Mouse (Mus musculus): ENCODE measurements at regions not wholly inside any gene's neighbourhood (a gene's known extent, or its start where the extent isn't known, plus 50 kb on each side); places are given as distances from the start of the nearest gene placed in this dataset.

GRCm38 (mm10) chr1:41810318-41810964 lies 885.1 kb upstream of the Pou3f3 start:
- Histone ChIP-seq H3K4me2 (peak overlapping the region; percentile 39), H3K36me3 (no peaks in the 10 kb centered on the region), H3K9ac (no peak overlapping the region), H3K9me3 (no peaks in the 10 kb centered on the region), H3K27me3 (peaks cover 3% of the 10 kb centered on the region; the same call in 1 of the 2 replicates), H3K4me3 (peak overlapping the region; percentile 27), H3K27ac (no peak overlapping the region), H3K4me1 (0 out of 2 replicates have a peak, but pooled peaks cover 8% of the 10 kb centered on the region)
- ATAC-seq (ENCODE audit: insufficient number of reproducible peaks, low FRiP score, low TSS enrichment, low read depth) = no peak
- 8% methylated on average over 9 of the region's 9 CpGs for WGBS

GRCm38 (mm10) chr1:41811130-41811529 lies 884.4 kb upstream of the Pou3f3 start:
- WGBS = 53% methylated on average over 3 of the region's 3 CpGs
- Histone ChIP-seq H3K4me2 (no peak overlapping the region), H3K4me1 (0 out of 2 replicates have a peak, but pooled peaks cover 8% of the 10 kb centered on the region), H3K27me3 (peaks cover 3% of the 10 kb centered on the region; the same call in 1 of the 2 replicates), H3K4me3 (no peak overlapping the region), H3K27ac (no peak overlapping the region), H3K9me3 (no peaks in the 10 kb centered on the region), H3K9ac (no peak overlapping the region), H3K36me3 (no peaks in the 10 kb centered on the region)
- ATAC-seq (ENCODE audit: insufficient number of reproducible peaks, low FRiP score, low TSS enrichment, low read depth) = no peak

- no peak overlapping the region for H3K4me2 ChIP-seq
- H3K4me1 ChIP-seq = 0 out of 2 replicates have a peak, but pooled peaks cover 8% of the 10 kb centered on the region
- no peaks in the 10 kb centered on the region for H3K9me3 ChIP-seq
- H3K27ac ChIP-seq = no peak overlapping the region
- ATAC-seq (ENCODE audit: insufficient number of reproducible peaks, low FRiP score, low TSS enrichment, low read depth) = no peak
- H3K4me3 ChIP-seq = no peak overlapping the region
- no peak overlapping the region for H3K9ac ChIP-seq
- H3K27me3 ChIP-seq = peaks cover 3% of the 10 kb centered on the region; the same call in 1 of the 2 replicates
- 45% methylated on average over 7 of the region's 7 CpGs for WGBS
- no peaks in the 10 kb centered on the region for H3K36me3 ChIP-seq
Observed at GRCm38 (mm10) chr1:41812071-41812470, 883.5 kb upstream of the Pou3f3 start.

GRCm38 (mm10) chr1:41814032-41815005 lies 881.2 kb upstream of the Pou3f3 start:
- Histone ChIP-seq H3K27me3 (no peaks in the 10 kb centered on the region; the same call in 1 of the 2 replicates), H3K36me3 (no peaks in the 10 kb centered on the region), H3K9ac (no peak overlapping the region), H3K9me3 (no peaks in the 10 kb centered on the region), H3K27ac (no peak overlapping the region), H3K4me1 (0 out of 2 replicates have a peak, but pooled peaks cover 8% of the 10 kb centered on the region), H3K4me3 (no peak overlapping the region), H3K4me2 (no peak overlapping the region)
- ATAC-seq (ENCODE audit: insufficient number of reproducible peaks, low FRiP score, low TSS enrichment, low read depth) = no peak
- WGBS = 72% methylated on average over 10 of the region's 10 CpGs

- Histone ChIP-seq H3K27ac (no peak overlapping the region), H3K27me3 (no peaks in the 10 kb centered on the region; the same call in 1 of the 2 replicates), H3K9me3 (no peaks in the 10 kb centered on the region), H3K36me3 (no peaks in the 10 kb centered on the region), H3K4me2 (no peak overlapping the region), H3K9ac (no peak overlapping the region), H3K4me3 (no peak overlapping the region), H3K4me1 (0 out of 2 replicates have a peak, but pooled peaks cover 8% of the 10 kb centered on the region)
- ATAC-seq (ENCODE audit: insufficient number of reproducible peaks, low FRiP score, low TSS enrichment, low read depth) = no peak
- 75% methylated on average over 4 of the region's 4 CpGs for WGBS
Observed at GRCm38 (mm10) chr1:41815021-41815420, 880.5 kb upstream of the Pou3f3 start.

- Histone ChIP-seq H3K27me3 (no peaks in the 10 kb centered on the region), H3K4me1 (no peaks in the 10 kb centered on the region), H3K9me3 (no peaks in the 10 kb centered on the region), H3K4me3 (no peak overlapping the region), H3K4me2 (no peak overlapping the region), H3K9ac (no peak overlapping the region), H3K36me3 (no peaks in the 10 kb centered on the region), H3K27ac (no peak overlapping the region)
- 75% methylated on average over 5 of the region's 5 CpGs for WGBS
- ATAC-seq (ENCODE audit: insufficient number of reproducible peaks, low FRiP score, low TSS enrichment, low read depth) = no peak
Observed at GRCm38 (mm10) chr1:41822742-41823141, 872.8 kb upstream of the Pou3f3 start.

GRCm38 (mm10) chr1:41825223-41825622 lies 870.3 kb upstream of the Pou3f3 start:
- H3K27me3 ChIP-seq = no peaks in the 10 kb centered on the region
- ATAC-seq (ENCODE audit: insufficient number of reproducible peaks, low FRiP score, low TSS enrichment, low read depth) = no peak
- no peaks in the 10 kb centered on the region for H3K4me1 ChIP-seq
- WGBS = 85% methylated on average over 4 of the region's 4 CpGs
- no peak overlapping the region for H3K4me2 ChIP-seq
- H3K4me3 ChIP-seq = no peak overlapping the region
- H3K9me3 ChIP-seq = no peaks in the 10 kb centered on the region
- no peak overlapping the region for H3K27ac ChIP-seq
- H3K36me3 ChIP-seq = no peaks in the 10 kb centered on the region
- no peak overlapping the region for H3K9ac ChIP-seq

- Histone ChIP-seq H3K4me1 (no peaks in the 10 kb centered on the region), H3K9ac (no peak overlapping the region), H3K27me3 (no peaks in the 10 kb centered on the region), H3K9me3 (no peaks in the 10 kb centered on the region), H3K4me2 (no peak overlapping the region), H3K27ac (no peak overlapping the region), H3K36me3 (no peaks in the 10 kb centered on the region), H3K4me3 (no peak overlapping the region)
- WGBS = 61% methylated on average over 2 of the region's 2 CpGs
- no peak for ATAC-seq (ENCODE audit: insufficient number of reproducible peaks, low FRiP score, low TSS enrichment, low read depth)
Observed at GRCm38 (mm10) chr1:41831641-41832040, 863.9 kb upstream of the Pou3f3 start.
